Mouse (Mus musculus) thymus, postnatal 25 days (tissue): ENCODE results near the gene Rreb1.

Experiments used
- DNase-seq: peaks from one replicate; pipeline ENCODE4 v3.0.0; 2022

The Rreb1 gene

GRCm38 (mm10) chr13:37855221-37855757 is 77.1 kb downstream of the Rreb1 start:
- DNase-seq, result no peak

DNA sequence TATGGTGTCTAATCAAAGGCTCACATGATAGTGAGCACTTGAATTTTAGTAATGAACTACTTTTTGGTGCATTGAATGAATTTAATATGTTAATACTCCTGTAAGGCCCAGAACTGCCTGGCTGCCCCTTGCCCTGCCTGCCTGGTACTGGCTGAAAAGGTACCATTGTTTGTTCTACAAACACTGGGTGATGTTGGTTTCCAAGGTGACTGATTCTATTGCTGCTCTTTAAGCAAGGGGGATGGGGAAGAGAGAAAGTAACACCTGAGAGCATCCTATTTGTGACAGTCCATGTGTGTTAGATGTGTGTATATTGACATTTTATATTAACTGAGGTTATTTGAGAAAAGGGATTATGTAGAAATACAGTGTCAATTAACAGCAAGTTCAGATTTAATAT is 77.6 kb downstream of the Rreb1 start:
- no peak for DNase-seq

DNA sequence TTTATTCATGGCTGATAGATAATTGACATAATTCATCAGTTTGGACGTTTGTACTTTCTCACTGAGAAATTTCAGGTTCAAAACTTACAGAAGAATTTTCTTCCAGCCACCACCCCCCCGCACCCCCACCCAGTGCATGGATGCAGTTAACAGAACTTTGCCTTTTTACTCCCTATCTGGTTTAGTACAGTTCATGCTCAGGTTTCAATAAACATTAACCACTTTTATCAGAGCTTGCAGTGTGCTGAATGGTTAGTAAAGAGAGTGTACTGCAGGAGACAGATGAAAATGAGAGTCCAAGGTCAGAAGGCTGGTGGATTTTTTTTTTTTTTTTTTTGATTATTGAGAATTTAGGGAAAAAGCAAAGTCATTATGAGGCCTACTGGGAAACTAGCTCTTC is 78.3 kb downstream of the Rreb1 start:
- no peak for DNase-seq

GRCm38 (mm10) chr13:37857284-37858065 is 79.3 kb downstream of the Rreb1 start:
- DNase-seq, result peak; percentile 96

DNA sequence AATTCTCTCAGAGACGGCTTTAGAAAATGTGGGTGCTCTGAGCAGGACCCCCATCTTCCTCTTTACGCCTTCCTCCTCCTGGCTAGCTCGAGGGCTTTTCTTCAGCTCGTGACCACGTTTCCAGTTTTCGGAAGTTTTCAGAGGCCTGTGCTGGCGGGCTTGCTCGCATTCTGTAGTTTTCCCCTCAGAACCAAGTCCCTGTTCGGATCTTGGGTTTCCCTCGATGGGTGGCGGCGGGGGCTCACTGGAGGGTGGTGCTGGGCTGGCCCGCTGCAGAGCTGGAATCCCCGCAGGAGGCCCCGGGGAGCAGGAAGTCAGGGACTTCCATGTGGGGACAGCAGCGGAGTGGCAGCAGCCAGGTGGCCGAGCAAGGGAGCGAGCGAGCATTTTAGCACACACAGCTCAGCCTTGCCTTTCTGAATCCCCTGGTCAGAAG is 79.9 kb downstream of the Rreb1 start:
- DNase-seq, result peak; percentile 76

GRCm38 (mm10) chr13:37858508-37858907 is 80.3 kb downstream of the Rreb1 start:
- no peak for DNase-seq

GRCm38 (mm10) chr13:37859782-37860181 is 81.6 kb downstream of the Rreb1 start:
- no peak for DNase-seq

DNA sequence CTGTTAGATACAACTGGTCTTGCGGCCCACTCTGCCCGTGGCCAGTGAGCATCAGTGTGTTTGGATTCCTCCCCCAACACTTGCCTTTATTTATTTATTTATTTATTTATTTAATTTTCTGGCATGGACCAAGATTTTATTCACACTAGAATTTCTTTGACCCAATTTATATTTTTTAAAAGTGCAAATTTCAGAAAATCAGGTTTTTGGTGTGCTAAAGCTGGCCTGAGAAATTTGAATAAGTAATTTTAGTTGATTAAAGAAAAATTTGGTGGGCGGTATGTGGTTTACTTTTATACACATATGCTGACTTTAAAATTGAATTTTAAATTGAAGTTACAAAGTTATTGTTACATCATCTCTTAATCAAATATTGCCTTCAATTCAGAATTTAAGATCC is 82.0 kb downstream of the Rreb1 start:
- DNase-seq, result no peak

DNA sequence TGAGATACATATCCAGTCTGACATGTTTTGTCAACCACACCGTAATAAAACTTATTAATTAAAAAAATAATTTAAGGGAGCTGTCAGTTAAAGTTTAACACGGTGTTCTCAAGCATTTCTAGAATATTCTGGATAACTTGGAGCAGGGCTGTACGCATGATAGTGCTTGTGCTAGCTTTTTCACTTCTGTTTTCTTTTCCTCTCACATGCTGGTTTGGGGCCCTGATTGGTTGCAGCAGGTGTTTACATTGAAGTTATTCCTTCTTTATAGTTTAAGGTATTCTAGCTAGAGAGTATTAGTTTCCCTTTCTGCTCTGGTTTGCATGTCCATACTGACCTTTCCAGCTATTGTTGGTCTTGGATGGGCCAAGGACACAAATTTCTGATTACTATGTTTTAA is 82.6 kb downstream of the Rreb1 start:
- no peak for DNase-seq

- no peak for DNase-seq
Measured at GRCm38 (mm10) chr13:37862492-37862891, 84.3 kb downstream of the Rreb1 start.

DNA sequence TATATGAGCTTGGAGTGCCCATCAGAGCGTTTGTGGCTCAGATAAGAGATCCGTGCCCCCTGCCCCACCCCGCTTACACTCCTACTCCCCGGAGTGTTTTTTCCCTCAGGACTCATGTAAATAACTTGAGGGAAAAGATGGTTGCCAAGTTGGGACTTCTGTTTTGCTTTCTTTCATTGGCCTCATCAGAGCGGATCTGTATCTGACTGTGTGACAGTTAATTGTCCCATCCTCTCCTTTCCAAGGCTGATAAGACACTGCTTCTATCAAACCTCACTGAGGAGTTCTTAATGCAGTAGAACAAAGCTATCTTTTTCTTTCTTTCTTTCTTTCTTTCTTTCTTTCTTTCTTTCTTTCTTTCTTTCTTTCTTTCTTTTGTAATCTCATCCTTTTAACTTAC is 85.4 kb downstream of the Rreb1 start:
- no peak for DNase-seq

DNA sequence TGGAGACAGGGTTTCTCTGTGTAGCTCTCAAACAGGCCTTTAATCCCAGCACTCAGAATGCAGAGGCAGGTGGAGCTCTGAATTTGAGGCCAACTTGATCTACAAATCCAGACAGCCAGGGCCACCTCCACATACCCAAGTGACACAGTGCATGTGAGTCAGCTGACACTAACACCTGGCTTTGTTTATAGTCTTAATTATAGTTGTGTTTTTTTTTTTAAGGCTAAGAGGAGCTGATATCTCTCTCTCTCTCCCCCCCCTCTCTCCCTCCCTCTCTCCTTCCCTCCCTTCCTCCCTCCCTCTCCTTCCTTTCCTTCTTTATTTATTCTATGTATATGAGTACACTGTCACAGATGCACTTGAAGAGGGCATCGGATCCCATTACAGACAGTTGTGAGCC is 86.5 kb downstream of the Rreb1 start:
- no peak for DNase-seq

DNA sequence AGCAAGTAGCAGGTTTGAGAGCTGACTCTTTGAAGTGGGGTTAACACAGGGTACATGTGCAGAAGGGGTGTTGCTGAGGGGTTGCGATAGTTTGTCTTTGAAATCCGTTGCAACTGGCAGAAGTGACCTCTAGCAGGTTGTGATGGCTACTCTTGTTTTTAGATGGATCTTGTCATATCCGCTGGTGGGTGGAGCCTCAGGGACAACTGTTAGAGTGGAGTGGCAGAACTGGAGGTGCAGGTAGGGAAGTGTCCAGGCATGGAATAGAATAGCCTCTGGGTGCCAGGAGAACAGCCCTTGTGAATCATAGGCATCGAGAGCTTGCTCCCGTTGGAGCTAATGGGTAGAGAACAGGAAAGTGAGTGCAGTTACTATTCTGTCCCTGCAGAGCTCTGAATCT is 88.1 kb downstream of the Rreb1 start:
- no peak for DNase-seq

DNA sequence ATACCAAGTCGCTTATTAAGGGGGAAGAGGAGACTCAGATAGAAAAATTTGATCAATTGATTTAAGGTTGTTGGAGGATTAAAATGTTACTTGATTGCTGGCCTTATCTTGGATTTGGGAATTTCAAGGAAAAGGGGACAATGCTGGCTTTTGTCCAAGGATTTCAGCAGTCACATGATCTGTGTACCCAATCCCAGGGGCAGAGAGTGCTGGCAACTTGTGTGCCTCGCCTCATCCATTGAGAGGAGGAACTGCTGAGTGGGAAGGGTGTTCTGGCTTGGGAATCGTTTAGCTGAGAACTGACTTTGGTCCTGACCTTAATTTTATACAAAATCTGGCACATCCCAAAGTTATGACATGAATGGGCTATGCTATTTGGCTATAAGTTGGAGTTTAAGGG is 88.6 kb downstream of the Rreb1 start:
- DNase-seq, result no peak

- peak; percentile 52 for DNase-seq
Measured at GRCm38 (mm10) chr13:37870118-37870908, 92.1 kb downstream of the Rreb1 start.

DNA sequence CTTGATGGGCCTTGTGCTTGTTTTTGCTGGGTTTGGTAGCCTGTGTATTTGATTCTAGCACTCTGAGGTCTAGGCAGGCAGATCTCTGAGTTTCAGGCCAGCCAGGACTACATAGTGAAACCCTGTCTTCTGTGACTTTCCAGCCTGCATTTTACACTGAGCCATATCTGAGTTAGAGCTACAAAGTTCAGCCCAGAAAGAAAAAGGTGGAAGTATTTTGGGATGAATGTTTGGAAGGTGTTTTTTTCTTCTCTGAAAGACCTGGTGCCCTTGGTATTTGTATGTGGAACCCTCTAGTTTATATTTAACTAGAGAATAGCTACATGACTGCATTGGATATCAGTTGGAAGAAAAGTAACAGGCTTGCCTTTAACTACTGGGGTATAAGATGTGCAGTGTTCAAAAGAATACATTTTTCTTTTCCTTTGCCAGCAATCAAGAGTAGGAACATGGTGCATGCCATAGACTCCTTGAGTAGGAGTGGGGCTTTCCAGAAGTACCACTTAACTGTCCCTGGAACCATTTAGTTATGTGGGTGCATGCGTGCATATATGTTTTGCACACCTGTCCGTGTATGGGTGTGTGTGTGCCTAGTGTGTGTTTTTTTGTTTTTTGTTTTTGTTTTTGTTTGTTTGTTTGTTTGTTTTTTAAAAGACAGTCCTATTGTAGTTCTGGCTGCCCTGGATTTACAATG is 94.1 kb downstream of the Rreb1 start:
- no peak for DNase-seq

GRCm38 (mm10) chr13:37873125-37873891 is 95.1 kb downstream of the Rreb1 start:
- DNase-seq, result no peak

DNA sequence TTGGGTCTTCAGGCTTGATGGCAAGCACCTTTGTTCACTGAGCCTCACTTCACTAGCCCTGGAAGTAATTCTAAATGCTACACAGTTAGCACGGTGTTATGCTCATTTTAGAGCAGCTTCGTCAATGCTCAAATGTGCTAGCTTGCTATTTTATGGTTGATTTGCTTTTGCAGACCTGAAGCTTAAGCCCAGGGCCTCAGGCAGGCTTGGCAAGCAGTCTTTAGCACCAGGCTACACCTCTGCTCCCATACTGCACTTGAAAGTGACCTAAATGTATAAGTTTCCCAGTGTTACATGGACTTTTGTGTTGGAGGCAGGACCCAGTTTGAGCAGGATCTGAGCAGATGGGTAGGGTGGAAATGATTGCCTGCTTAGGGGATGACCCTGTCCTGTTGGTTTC is 97.7 kb downstream of the Rreb1 start:
- DNase-seq, result no peak

GRCm38 (mm10) chr13:37876366-37876765 is 98.2 kb downstream of the Rreb1 start:
- no peak for DNase-seq

DNA sequence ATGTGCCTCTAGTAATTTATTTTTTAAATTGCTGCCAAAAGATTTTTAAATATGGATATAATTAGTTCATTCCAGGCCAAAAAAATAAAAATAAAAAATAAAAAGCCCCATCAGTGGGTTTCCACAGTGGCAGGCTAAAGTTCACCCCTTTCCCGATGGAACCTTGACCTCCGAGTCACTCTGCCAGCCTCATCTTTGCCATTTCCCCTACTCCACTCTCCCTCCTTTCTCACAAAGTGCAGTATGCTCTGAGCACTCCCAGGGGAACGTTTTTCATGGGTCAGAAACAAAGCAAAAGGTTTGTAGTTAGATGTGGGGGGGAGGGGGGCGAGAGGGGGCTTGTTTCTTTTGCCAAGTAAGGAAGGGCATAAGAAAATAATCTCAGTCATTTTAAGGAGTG is 98.6 kb downstream of the Rreb1 start:
- no peak for DNase-seq

DNA sequence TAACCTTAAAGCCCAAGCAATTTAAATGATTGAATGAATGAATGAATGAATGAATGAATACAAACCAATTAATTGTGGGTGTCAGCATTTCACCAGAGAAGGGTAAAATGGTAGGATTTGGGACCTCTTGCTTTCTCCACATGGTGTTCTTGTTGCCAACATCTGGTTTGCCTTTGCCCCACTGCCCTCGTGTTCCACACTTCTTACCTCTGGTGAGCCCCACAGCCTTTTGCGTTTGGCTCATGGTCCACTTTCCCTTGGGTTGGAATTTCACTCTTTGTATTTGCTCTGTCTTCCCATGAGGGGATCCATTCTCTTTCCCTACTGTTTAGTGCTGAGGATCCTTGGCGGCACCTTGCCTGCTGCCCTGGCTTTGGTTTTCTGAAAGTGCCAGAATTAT is 99.0 kb downstream of the Rreb1 start:
- DNase-seq, result no peak

DNA sequence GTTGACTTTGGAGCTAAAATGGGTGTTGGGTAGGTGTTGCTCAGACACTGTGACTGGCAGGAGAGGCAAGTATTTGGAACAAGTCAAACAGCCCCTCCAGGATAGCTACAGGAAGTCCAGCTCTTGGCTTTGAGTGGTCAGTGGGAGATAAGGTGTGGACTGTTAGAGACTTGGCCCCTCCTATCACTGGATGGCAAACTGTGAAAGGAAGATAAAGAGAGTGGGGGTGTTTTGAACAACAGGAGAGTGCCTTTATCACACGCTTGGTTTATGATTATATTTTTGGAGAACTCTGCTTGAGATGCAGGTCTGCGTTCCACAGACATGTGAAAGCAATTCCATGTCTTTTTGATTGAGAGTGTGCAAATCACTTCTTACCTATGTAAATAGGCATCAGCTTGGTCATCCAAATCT is 100.7 kb downstream of the Rreb1 start:
- DNase-seq, result no peak

- peak; percentile 51 for DNase-seq
Measured at GRCm38 (mm10) chr13:37879556-37879955, 101.4 kb downstream of the Rreb1 start.
